Mouse (Mus musculus) effector memory CD4-positive, alpha-beta T cell, adult 7 months (primary cell): ENCODE data around the gene Olfr1239. TPM values are rescaled to one million over a fixed set of nuclear protein-coding genes. Genes with fewer than 3 reads are reported as not detected.

Source experiments
- polyA plus RNA-seq: library from polyadenylated mRNA; unstranded; fragments of 100-300 nt; shearing (Covaris generic); gene quantifications from one replicate; pipeline ENCODE4 v1.2.1, GENCODE M21; 2017

The Olfr1239 gene
- not detected for polyA plus RNA-seq

GRCm38 (mm10) chr2:89420307-89420706 is at the start of gene Olfr1239:
Gene Olfr1239, minus strand, starts transcription at chr2:89420407.

GRCm38 (mm10) chr2:89442900-89443299 is 22.7 kb upstream of the Olfr1239 start, which contains the start of gene Olfr1240:
Gene Olfr1240, minus strand, starts transcription at chr2:89443000.

GRCm38 (mm10) chr2:89409576-89409975 is 10.6 kb downstream of the Olfr1239 start, which contains the start of gene Olfr1238:
Gene Olfr1238, minus strand, starts transcription at chr2:89409676.

Other genes with a start within 250 kb of the Olfr1239 start
- not detected for gene Olfr1225, start 245.7 kb downstream of the Olfr1239 start, polyA plus RNA-seq
- 0.10 TPM for gene Olfr1226, start 220.4 kb downstream of the Olfr1239 start, polyA plus RNA-seq
- gene Olfr1228, start 166.3 kb downstream of the Olfr1239 start, polyA plus RNA-seq = not detected
- not detected for gene Olfr1229, start 132.4 kb downstream of the Olfr1239 start, polyA plus RNA-seq
- gene Olfr1230, start 123.1 kb downstream of the Olfr1239 start, polyA plus RNA-seq = not detected
- gene Olfr1231, start 113.3 kb downstream of the Olfr1239 start, polyA plus RNA-seq = not detected
- gene Olfr1232, start 90.7 kb downstream of the Olfr1239 start, polyA plus RNA-seq = not detected
- gene Olfr1233, start 78.0 kb downstream of the Olfr1239 start, polyA plus RNA-seq = 0.11 TPM
- not detected for gene Olfr1234, start 55.5 kb downstream of the Olfr1239 start, polyA plus RNA-seq
- not detected for gene Olfr1238, start 10.7 kb downstream of the Olfr1239 start, polyA plus RNA-seq
- gene Olfr1240, start 22.6 kb upstream of the Olfr1239 start, polyA plus RNA-seq = not detected
- not detected for gene Olfr1241, start 66.7 kb upstream of the Olfr1239 start, polyA plus RNA-seq
- not detected for gene Olfr1242, start 77.9 kb upstream of the Olfr1239 start, polyA plus RNA-seq
- not detected for gene Olfr1243, start 111.1 kb upstream of the Olfr1239 start, polyA plus RNA-seq
- not detected for gene Olfr1245, start 158.0 kb upstream of the Olfr1239 start, polyA plus RNA-seq
- gene Olfr1246, start 172.8 kb upstream of the Olfr1239 start, polyA plus RNA-seq = not detected
- gene Olfr1247, start 193.7 kb upstream of the Olfr1239 start, polyA plus RNA-seq = not detected
- not detected for gene Olfr1248, start 197.8 kb upstream of the Olfr1239 start, polyA plus RNA-seq
- gene Olfr1249, start 214.6 kb upstream of the Olfr1239 start, polyA plus RNA-seq = not detected
- not detected for gene Olfr1250, start 241.1 kb upstream of the Olfr1239 start, polyA plus RNA-seq